Mouse (Mus musculus) midbrain, embryonic 13.5 days (tissue): ENCODE results near the gene Hexdc. TPM values are rescaled to one million over a fixed set of nuclear protein-coding genes. Genes with fewer than 3 reads are reported as not detected.
A peak's percentile ranks its signal among the peaks of the same experiment; 100 is the strongest.

Experiments used
- ATAC-seq: fragments of 200-750 bp; cut with Nextera tagmentation; 2 replicates; pipeline ENCODE4 v1.8.0; 2017; ENCODE audit warnings: mild to moderate bottlenecking, moderate TSS enrichment, moderate library complexity
- H3K27ac ChIP-seq: fragments of 300-500 bp; sonication (generic); 2 replicates; pipeline ENCODE4 v1.5.1; 2015; ENCODE audit warnings: inconsistent platforms, mild to moderate bottlenecking, moderate library complexity
- H3K27me3 ChIP-seq: fragments of 300-500 bp; sonication (generic); 2 replicates; pipeline ENCODE4 v1.6.1; 2015; ENCODE audit warnings: mild to moderate bottlenecking, inconsistent platforms
- H3K36me3 ChIP-seq: fragments of 300-500 bp; sonication (generic); 2 replicates; pipeline ENCODE4 v1.6.1; 2015; ENCODE audit warnings: mild to moderate bottlenecking, inconsistent platforms
- H3K4me1 ChIP-seq: fragments of 300-500 bp; sonication (generic); replicated peaks from 2 replicates; pipeline ENCODE4 v1.6.1; 2015; ENCODE audit warnings: inconsistent platforms
- H3K4me2 ChIP-seq: fragments of 300-500 bp; sonication (generic); replicated peaks from 2 replicates; pipeline ENCODE4 v1.6.1; 2015; ENCODE audit warnings: moderate library complexity, mild to moderate bottlenecking, inconsistent platforms
- H3K4me3 ChIP-seq: fragments of 300-500 bp; sonication (generic); replicated peaks from 2 replicates; pipeline ENCODE4 v1.5.1; 2015; ENCODE audit warnings: mild to moderate bottlenecking, inconsistent platforms
- H3K9ac ChIP-seq: fragments of 300-500 bp; sonication (generic); replicated peaks from 2 replicates; pipeline ENCODE4 v1.6.1; 2015; ENCODE audit warnings: mild to moderate bottlenecking, inconsistent platforms
- H3K9me3 ChIP-seq: fragments of 300-500 bp; sonication (generic); 2 replicates; pipeline ENCODE4 v1.6.1; 2016; ENCODE audit warnings: mild to moderate bottlenecking, inconsistent platforms
- WGBS: fragments of 180-500 bp; shearing (Covaris S2); methylation state at CpG from one replicate; pipeline ENCODE4 v1.1.7; 2015; 5-methylcytosine and 5-hydroxymethylcytosine counted together
- polyA plus RNA-seq: library from polyadenylated mRNA; unstranded; fragments of >200 nt; fragmentation: Nextera tagmentation; extraction: Ambion mirVana; gene quantifications from 2 replicates; pipeline ENCODE4 v1.2.1, GENCODE M21; 2015

Gene Hexdc
- polyA plus RNA-seq, 1 experiment from 2014 or later: 21.1 TPM

- Histone ChIP-seq H3K36me3 (peaks cover 19% of the 10 kb centered on the region), H3K4me1 (peaks cover 5% of the 10 kb centered on the region; the same call in 1 of the 2 replicates), H3K4me2 (no peak overlapping the region), H3K9me3 (no peaks in the 10 kb centered on the region), H3K4me3 (no peak overlapping the region), H3K27ac (no peak overlapping the region), H3K27me3 (no peaks in the 10 kb centered on the region), H3K9ac (no peak overlapping the region)
- WGBS: 63% methylated on average over 2 of the region's 2 CpGs
- no peak for ATAC-seq
Measured at GRCm38 (mm10) chr11:121198622-121199021, 5.6 kb upstream of the Hexdc start.

GRCm38 (mm10) chr11:121199851-121200250, 4.4 kb upstream of the Hexdc start:
- Histone ChIP-seq H3K4me2 (no peak overlapping the region), H3K4me3 (no peak overlapping the region), H3K36me3 (peaks cover 13% of the 10 kb centered on the region), H3K27me3 (no peaks in the 10 kb centered on the region), H3K4me1 (peaks cover 10% of the 10 kb centered on the region; the same call in 1 of the 2 replicates), H3K9ac (no peak overlapping the region), H3K9me3 (no peaks in the 10 kb centered on the region), H3K27ac (no peak overlapping the region)
- no peak for ATAC-seq
- WGBS: 81% methylated on average over 4 of the region's 4 CpGs

DNA sequence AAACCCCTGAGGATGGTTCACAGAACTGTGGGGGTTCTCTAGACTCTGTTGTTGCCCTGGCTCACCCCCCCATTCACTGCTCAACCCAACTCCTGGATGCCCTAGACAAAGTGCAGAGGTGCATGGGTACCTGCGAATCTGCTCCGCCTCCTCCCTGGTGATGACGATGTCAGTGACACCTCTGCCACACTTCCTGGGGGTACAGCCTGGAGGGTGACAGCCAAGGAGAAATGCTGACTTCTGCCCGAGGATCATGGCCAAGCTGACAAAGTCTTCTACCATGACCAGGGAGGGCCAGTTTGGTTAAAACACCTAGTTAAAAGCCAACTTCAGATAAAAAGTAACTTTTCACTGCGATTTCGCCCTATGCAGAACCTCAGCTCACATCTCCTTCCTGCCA, 3.5 kb upstream of the Hexdc start:
- Histone ChIP-seq H3K9ac (no peak overlapping the region; the same call in 1 of the 2 replicates), H3K4me2 (no peak overlapping the region), H3K9me3 (no peaks in the 10 kb centered on the region), H3K4me3 (no peak overlapping the region), H3K27ac (no peak overlapping the region), H3K36me3 (peaks cover 7% of the 10 kb centered on the region), H3K27me3 (no peaks in the 10 kb centered on the region), H3K4me1 (peaks cover 16% of the 10 kb centered on the region)
- 91% methylated on average over 6 of the region's 6 CpGs for WGBS
- ATAC-seq: no peak

DNA sequence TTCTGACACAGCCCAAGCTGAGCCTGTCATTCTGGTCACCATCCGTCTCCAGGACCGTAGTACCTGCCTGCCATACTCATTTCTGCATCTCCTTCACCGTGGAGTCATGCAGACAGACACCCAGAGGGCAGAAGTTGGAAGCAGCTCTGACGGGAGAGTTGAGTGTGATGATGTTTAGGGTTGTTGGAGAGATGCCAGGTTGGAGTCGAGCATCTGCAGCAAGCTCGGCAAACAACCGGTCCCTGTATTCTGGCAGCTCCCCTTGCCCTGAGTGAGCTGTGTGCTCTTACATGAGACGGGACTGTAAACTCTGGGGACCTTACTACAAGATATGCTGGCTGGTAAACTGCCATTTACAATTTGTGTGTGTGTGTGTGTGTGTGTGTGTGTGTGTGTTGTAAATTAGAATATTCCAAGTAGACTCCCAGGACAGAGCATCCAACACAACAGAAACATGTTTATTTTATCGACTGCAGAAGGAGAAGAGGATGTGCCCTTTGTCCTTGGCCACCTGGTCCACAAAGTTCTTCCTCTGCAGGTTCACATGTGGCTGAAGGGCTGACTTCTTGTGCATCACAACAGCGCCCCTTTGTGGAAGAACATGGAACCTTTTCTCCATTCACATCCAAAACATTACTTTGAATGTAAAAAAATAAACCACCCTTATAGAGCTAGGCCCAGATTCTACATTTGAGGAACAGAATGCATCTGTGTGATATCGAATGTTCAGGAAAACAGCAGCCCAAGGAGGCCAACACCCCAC, 2.6 kb upstream of the Hexdc start:
- Histone ChIP-seq H3K9me3 (no peaks in the 10 kb centered on the region), H3K27ac (no peak overlapping the region), H3K4me1 (peaks cover 16% of the 10 kb centered on the region), H3K27me3 (no peaks in the 10 kb centered on the region), H3K4me3 (no peak overlapping the region), H3K4me2 (no peak overlapping the region), H3K36me3 (no peaks in the 10 kb centered on the region), H3K9ac (no peak overlapping the region)
- 66% methylated on average over 11 of the region's 11 CpGs for WGBS
- no peak for ATAC-seq

DNA sequence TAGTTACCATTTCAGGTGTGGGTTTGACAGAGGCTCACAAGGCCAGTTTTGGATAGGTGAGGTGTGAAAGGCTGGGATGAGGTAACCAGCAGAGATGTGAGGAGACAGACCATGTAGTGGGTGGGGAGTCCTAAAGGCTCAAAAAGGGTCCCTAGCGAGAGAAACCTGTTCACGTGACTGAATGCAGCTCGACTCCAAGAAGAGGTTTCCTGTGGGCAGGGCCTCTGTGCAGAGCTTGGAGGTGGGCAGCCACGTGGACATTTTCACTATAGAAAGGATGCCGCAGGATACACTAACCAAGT, 423 bp upstream of the Hexdc start:
- Histone ChIP-seq H3K4me1 (peaks cover 16% of the 10 kb centered on the region), H3K9ac (peak overlapping the region; percentile 84), H3K36me3 (peaks cover 10% of the 10 kb centered on the region), H3K27me3 (no peaks in the 10 kb centered on the region), H3K4me2 (peak overlapping the region; percentile 71), H3K9me3 (no peaks in the 10 kb centered on the region), H3K4me3 (peak overlapping the region; percentile 73), H3K27ac (peak overlapping the region; percentile 92)
- 4% methylated on average over 5 of the region's 5 CpGs for WGBS
- ATAC-seq: no peak

- peaks cover 74% of the 10 kb centered on the region for H3K36me3 ChIP-seq
- no peaks in the 10 kb centered on the region for H3K4me1 ChIP-seq
- H3K4me3 ChIP-seq: no peak overlapping the region
- H3K27ac ChIP-seq: no peak overlapping the region
- H3K4me2 ChIP-seq: no peak overlapping the region
- no peaks in the 10 kb centered on the region for H3K9me3 ChIP-seq
- no peaks in the 10 kb centered on the region for H3K27me3 ChIP-seq
- ATAC-seq: no peak
- H3K9ac ChIP-seq: no peak overlapping the region
- WGBS: 99% methylated on average over 3 of the region's 3 CpGs
Measured at GRCm38 (mm10) chr11:121216831-121217230, 12.6 kb downstream of the Hexdc start.

- Histone ChIP-seq H3K4me3 (no peak overlapping the region), H3K4me1 (no peaks in the 10 kb centered on the region), H3K4me2 (no peak overlapping the region), H3K36me3 (peaks cover 90% of the 10 kb centered on the region), H3K27ac (no peak overlapping the region), H3K9me3 (no peaks in the 10 kb centered on the region), H3K27me3 (no peaks in the 10 kb centered on the region), H3K9ac (no peak overlapping the region)
- 92% methylated on average over 11 of the region's 11 CpGs for WGBS
- ATAC-seq: no peak
Measured at GRCm38 (mm10) chr11:121219776-121220175, 15.5 kb downstream of the Hexdc start.

DNA sequence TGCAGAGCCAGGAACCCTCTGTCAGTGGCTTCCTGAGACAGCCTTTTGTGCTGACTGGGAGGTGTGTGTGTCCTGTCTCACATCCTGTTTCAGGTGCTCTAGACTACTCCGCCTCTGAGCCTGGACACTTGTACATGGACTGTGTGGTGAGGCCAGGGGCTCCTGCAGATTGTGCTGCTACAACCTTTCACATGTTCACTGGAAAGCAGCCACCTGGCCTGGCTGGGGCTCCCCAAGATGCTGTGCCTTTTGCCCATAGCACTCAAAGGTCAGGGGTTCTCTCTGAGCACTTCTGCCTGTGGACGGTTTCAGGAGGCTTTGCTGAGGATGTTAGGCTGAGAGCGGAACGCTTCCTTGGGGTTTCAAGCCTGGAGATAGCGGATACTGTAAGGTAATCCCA, 16.5 kb downstream of the Hexdc start:
- Histone ChIP-seq H3K36me3 (peaks cover 95% of the 10 kb centered on the region), H3K4me1 (no peaks in the 10 kb centered on the region), H3K27ac (no peak overlapping the region), H3K27me3 (no peaks in the 10 kb centered on the region), H3K9me3 (no peaks in the 10 kb centered on the region), H3K4me2 (no peak overlapping the region), H3K4me3 (no peak overlapping the region), H3K9ac (no peak overlapping the region)
- no peak for ATAC-seq
- WGBS: 92% methylated on average over 5 of the region's 5 CpGs

DNA sequence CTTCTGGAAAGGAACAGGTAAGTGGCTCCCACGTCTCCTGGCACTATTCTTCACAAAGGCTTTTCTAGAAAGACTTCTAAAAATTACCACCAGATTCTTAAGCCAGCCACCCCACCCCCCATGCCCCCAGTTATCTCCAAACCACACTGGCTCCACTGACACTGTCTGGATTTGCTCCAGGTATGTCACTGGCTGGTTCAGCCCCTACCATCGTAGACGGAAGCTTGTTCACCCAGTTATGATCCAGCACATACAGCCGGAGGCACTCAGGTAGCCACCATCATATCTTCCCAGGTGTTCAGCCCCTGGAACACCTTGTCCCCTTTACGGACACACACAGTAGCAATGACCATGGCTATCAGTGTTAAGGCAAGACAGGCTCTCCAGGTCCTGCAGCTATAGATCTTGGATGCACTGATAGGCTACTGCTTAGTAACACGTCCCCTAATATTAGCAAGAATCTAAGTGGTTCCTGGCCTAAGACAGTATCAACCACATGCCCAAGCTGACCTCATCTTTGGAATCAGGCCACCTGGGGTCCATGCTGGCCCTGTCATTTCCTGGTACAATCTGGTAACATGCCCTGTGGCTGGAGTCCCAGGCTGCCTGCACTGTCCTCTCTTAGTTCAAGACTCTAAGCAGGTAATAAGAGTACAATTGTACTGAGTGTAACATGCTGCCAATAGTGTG, 17.2 kb downstream of the Hexdc start:
- no peaks in the 10 kb centered on the region for H3K4me1 ChIP-seq
- no peak overlapping the region for H3K4me2 ChIP-seq
- H3K27me3 ChIP-seq: no peaks in the 10 kb centered on the region
- no peak overlapping the region for H3K4me3 ChIP-seq
- H3K27ac ChIP-seq: no peak overlapping the region
- ATAC-seq: no peak
- H3K9me3 ChIP-seq: no peaks in the 10 kb centered on the region
- peaks cover 95% of the 10 kb centered on the region for H3K36me3 ChIP-seq
- WGBS: 91% methylated on average over 6 of the region's 6 CpGs
- no peak overlapping the region for H3K9ac ChIP-seq

DNA sequence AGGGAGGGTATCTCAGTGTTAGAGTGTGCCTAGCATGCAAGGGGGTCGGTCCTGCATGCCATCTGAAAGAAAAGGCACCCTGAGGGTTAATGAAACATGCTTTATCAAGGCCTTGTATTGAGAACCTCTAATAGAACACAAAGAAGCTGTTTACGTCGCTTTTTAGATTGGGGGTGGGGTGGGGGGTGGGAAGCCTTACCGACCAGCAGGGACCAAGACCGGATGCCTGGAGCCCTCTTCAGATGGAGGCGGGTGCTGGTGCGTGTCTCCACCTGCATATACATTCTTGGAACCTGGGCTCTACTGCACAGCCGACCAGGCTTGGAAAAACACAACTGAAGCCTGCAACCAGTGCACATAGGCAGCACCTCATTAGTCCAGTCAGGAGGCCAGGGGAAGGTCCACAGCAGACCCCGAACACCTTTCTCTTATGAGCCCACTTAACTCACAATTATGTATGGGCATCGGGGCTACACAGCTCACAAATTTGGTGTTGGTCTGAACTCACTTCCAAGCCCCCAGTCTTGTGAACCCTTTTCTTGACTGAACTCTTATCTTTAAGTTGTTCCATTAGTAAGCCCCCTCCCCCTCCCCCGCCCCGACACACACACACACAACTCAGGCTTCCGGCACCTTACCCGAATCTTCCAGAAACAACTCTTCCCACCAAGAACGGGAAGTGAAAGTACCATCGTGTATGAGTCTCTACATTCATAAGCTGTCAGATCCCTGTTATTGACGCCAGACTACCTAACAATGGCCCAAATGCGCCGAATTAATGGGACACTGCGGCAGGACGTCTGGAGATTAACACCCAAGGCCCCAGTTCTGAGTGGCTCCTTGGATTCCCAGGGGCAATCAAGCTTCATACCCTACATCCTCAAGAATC, 24.1 kb downstream of the Hexdc start:
- Histone ChIP-seq H3K4me2 (peak overlapping the region; percentile 70), H3K4me3 (peak overlapping the region; percentile 68), H3K4me1 (peaks cover 26% of the 10 kb centered on the region), H3K9me3 (no peaks in the 10 kb centered on the region), H3K27me3 (no peaks in the 10 kb centered on the region), H3K27ac (peak overlapping the region; percentile 57), H3K9ac (peak overlapping the region; percentile 72), H3K36me3 (peaks cover 38% of the 10 kb centered on the region)
- 30% methylated on average over 21 of the region's 21 CpGs for WGBS
- ATAC-seq: peak; percentile 53

DNA sequence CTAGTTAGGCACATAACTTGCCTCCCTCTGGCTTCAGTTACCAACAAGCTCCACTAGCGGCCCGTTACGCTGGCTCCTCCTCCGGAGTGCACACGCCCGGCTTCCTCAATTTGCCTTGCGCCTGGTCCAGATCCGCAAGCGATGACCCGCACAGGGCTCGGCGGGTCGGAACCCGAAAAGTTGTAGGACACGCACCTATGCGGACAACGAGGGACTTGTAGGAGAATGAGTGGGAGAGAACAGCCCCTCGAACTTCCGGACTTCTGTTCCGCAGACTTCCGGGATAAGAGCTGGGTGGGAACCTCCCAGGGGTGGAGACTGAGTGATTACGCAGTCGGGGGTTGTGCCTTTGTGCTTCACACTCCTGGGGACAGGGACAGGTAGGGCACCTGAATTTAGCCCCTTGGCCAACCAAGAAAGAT, 24.8 kb downstream of the Hexdc start, which contains the start of gene Cybc1:
Gene Cybc1 (minus strand): TSS at position 305 of the 422 bp plus-strand sequence.
- peak within 1 kb of the TSS; percentile 72 for H3K9ac ChIP-seq
- H3K4me3 ChIP-seq: peak within 1 kb of the TSS; percentile 68
- peaks cover 26% of the 10 kb centered on the region for H3K4me1 ChIP-seq
- peak within 1 kb of the TSS; percentile 57 for H3K27ac ChIP-seq
- no peaks in the 10 kb centered on the region for H3K27me3 ChIP-seq
- WGBS: under 1% methylated on average over 23 of the region's 23 CpGs
- peak; percentile 92 for ATAC-seq
- H3K4me2 ChIP-seq: peak within 1 kb of the TSS; percentile 70
- H3K9me3 ChIP-seq: no peaks in the 10 kb centered on the region
- H3K36me3 ChIP-seq: peaks cover 31% of the 10 kb centered on the region

- H3K4me1 ChIP-seq: peaks cover 35% of the 10 kb centered on the region
- H3K36me3 ChIP-seq: peaks cover 10% of the 10 kb centered on the region
- no peak for ATAC-seq
- 84% methylated on average over 4 of the region's 4 CpGs for WGBS
- no peak overlapping the region for H3K4me2 ChIP-seq
- no peak overlapping the region for H3K4me3 ChIP-seq
- no peaks in the 10 kb centered on the region for H3K27me3 ChIP-seq
- H3K9me3 ChIP-seq: no peaks in the 10 kb centered on the region
- no peak overlapping the region for H3K27ac ChIP-seq
- H3K9ac ChIP-seq: no peak overlapping the region
Measured at GRCm38 (mm10) chr11:121231191-121231590, 27.0 kb downstream of the Hexdc start.
